Mouse (Mus musculus): ENCODE data around the gene Rgl1. TPM values are rescaled to one million over a fixed set of nuclear protein-coding genes. Genes with fewer than 3 reads are reported as not detected.

Rgl1 gene
- polyA plus RNA-seq, 1 experiment from 2014 or later: 23.0 TPM

DNA sequence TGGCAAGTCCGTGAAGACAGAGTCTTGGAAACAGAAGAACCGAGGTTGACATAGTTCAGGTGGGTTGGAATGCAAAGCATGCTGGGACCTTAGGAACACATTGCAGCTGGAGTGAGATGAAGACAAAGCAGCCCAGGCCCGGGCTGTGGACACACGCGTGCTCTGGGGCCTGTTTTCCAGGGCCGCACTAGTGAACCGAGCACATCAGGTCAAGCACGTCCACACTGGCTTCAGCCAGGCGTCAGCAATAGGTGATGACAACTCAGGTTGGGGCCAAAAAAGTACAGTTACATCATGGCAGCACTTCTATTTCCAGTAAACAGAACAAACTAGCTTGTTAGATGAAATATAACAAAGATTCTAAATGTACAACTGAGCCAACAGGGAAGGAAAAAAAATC lies 27.4 kb downstream of the Rgl1 start:
- WGBS: 72% methylated on average over 9 of the region's 9 CpGs
- ATAC-seq (ENCODE audit: low FRiP score, low TSS enrichment) (no peak), DNase-seq (ENCODE audit: low spot score) (no peak)
- no peak overlapping the region for H3K4me2 ChIP-seq (replicated peaks; ENCODE audit: low read depth)
- no peak overlapping the region for H3K4me3 ChIP-seq (ENCODE audit: low read depth, low read length)
- no peaks in the 10 kb centered on the region for H3K9me3 ChIP-seq (ENCODE audit: control insufficient read depth, low read length)
- H3K4me1 ChIP-seq (replicated peaks; ENCODE audit: control insufficient read depth, insufficient read depth): no peaks in the 10 kb centered on the region
- no peaks in the 10 kb centered on the region for H3K36me3 ChIP-seq (ENCODE audit: control insufficient read depth, insufficient read depth, low read length)
- no peak overlapping the region for H3K9ac ChIP-seq (ENCODE audit: low read length)
- TF ChIP-seq CTCF (IDR thresholded peaks at IDR 0.05; ENCODE audit: low read depth) (no peak), EP300 (optimal IDR thresholded peaks at IDR 0.05) (no peak)
- H3K27ac ChIP-seq (replicated peaks): no peak overlapping the region
- no peaks in the 10 kb centered on the region for H3K27me3 ChIP-seq (ENCODE audit: control insufficient read depth, insufficient read depth, low read length)

- WGBS: 29% methylated on average over 4 of the region's 5 CpGs
- Histone ChIP-seq H3K9me3 (ENCODE audit: control insufficient read depth, low read length) (no peaks in the 10 kb centered on the region), H3K9ac (ENCODE audit: low read length) (no peak overlapping the region), H3K4me2 (replicated peaks; ENCODE audit: low read depth) (no peak overlapping the region), H3K4me1 (replicated peaks; ENCODE audit: control insufficient read depth, insufficient read depth) (no peaks in the 10 kb centered on the region), H3K27ac (replicated peaks) (no peak overlapping the region), H3K4me3 (ENCODE audit: low read depth, low read length) (no peak overlapping the region), H3K27me3 (ENCODE audit: control insufficient read depth, insufficient read depth, low read length) (no peaks in the 10 kb centered on the region), H3K36me3 (ENCODE audit: control insufficient read depth, insufficient read depth, low read length) (no peaks in the 10 kb centered on the region)
- ATAC-seq (ENCODE audit: low FRiP score, low TSS enrichment): no peak
- TF ChIP-seq EP300 (optimal IDR thresholded peaks at IDR 0.05) (no peak), CTCF (IDR thresholded peaks at IDR 0.05; ENCODE audit: low read depth) (no peak)
- DNase-seq (ENCODE audit: low spot score): no peak
Observed at GRCm38 (mm10) chr1:152727604-152728236, 38.4 kb downstream of the Rgl1 start.

DNA sequence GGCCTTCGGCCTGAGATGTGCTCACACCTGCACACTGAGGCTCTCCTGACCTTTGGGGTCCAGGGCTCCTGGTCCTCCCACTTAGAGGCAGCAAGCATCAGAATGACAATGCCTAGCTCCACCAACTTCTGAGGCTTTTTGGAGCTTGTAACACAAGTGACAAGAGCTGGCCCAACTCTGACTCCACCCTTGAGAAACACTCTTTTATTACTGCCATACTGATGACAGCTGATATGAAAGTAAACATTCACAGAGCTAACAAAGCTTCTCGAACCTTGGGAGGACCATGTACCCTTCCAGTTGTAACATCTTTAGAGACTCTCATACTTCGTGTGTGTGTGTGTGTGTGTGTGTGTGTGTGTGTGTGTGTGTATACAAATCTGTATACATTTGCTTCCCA lies 40.1 kb downstream of the Rgl1 start:
- whole genome bisulfite sequencing: 33% methylated on average over 3 of the region's 3 CpGs
- no peak overlapping the region for H3K4me2 ChIP-seq (replicated peaks; ENCODE audit: low read depth)
- ATAC-seq (ENCODE audit: low FRiP score, low TSS enrichment): no peak
- no peak overlapping the region for H3K9ac ChIP-seq (ENCODE audit: low read length)
- no peak overlapping the region for H3K4me3 ChIP-seq (ENCODE audit: low read depth, low read length)
- H3K36me3 ChIP-seq (ENCODE audit: control insufficient read depth, insufficient read depth, low read length): no peaks in the 10 kb centered on the region
- H3K27ac ChIP-seq (replicated peaks): no peak overlapping the region
- no peaks in the 10 kb centered on the region for H3K27me3 ChIP-seq (ENCODE audit: control insufficient read depth, insufficient read depth, low read length)
- no peak for TF ChIP-seq EP300 (optimal IDR thresholded peaks at IDR 0.05)
- TF ChIP-seq CTCF (IDR thresholded peaks at IDR 0.05; ENCODE audit: low read depth): no peak
- no peaks in the 10 kb centered on the region for H3K9me3 ChIP-seq (ENCODE audit: control insufficient read depth, low read length)
- DNase-seq (ENCODE audit: low spot score): no peak
- no peaks in the 10 kb centered on the region for H3K4me1 ChIP-seq (replicated peaks; ENCODE audit: control insufficient read depth, insufficient read depth)

DNA sequence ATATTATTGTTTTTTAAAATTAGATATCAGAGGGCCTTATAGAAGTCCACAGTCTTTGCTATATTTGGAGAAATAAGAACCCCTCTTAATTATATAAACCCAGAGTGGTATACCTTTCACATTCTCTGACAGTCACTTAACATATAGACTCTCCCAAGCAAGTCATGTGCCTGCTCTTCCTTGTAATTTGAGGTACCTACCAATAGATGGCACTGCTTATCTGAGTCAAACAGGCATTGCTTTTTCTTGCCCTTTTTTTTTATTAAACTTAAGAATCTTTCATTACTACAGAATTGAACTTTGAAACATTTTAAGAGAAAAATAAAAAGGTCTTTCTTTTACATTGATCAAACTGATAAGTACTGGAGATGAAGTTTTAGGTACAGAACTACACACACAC lies 41.9 kb downstream of the Rgl1 start:
- Histone ChIP-seq H3K4me1 (replicated peaks; ENCODE audit: control insufficient read depth, insufficient read depth) (no peaks in the 10 kb centered on the region), H3K9ac (ENCODE audit: low read length) (no peak overlapping the region), H3K27me3 (ENCODE audit: control insufficient read depth, insufficient read depth, low read length) (no peaks in the 10 kb centered on the region), H3K4me3 (ENCODE audit: low read depth, low read length) (no peak overlapping the region), H3K36me3 (ENCODE audit: control insufficient read depth, insufficient read depth, low read length) (no peaks in the 10 kb centered on the region), H3K4me2 (replicated peaks; ENCODE audit: low read depth) (no peak overlapping the region), H3K27ac (replicated peaks) (no peak overlapping the region), H3K9me3 (ENCODE audit: control insufficient read depth, low read length) (no peaks in the 10 kb centered on the region)
- ATAC-seq (ENCODE audit: low FRiP score, low TSS enrichment): no peak
- no peak for DNase-seq (ENCODE audit: low spot score)
- peak; percentile 49 for TF ChIP-seq CTCF (IDR thresholded peaks at IDR 0.05; ENCODE audit: low read depth)
- TF ChIP-seq EP300 (optimal IDR thresholded peaks at IDR 0.05): no peak

- no peaks in the 10 kb centered on the region for H3K27me3 ChIP-seq (ENCODE audit: control insufficient read depth, insufficient read depth, low read length)
- DNase-seq (ENCODE audit: low spot score): no peak
Observed at GRCm38 (mm10) chr1:152721535-152722198, 44.5 kb downstream of the Rgl1 start.

DNA sequence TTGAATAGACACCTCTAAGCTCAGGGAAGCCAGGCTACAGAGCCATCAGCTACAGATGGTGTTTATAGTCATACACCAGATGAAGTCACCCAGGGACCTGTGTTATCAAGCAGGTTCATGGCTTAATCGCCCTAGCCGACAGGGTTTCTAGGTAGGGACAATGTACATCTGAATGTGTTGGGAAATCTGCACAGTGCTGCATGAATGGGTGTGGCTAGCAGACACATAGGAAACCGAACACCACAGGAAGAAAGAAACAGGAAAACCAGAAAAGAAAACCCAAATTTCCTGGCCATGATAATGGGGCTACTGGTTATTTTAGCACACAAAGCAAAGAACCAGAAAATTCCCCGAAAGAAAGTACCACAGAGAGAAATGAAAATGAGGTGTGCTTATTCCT lies 45.2 kb downstream of the Rgl1 start:
- 51% methylated on average over 4 of the region's 4 CpGs for WGBS
- ATAC-seq (ENCODE audit: low FRiP score, low TSS enrichment) (no peak), DNase-seq (ENCODE audit: low spot score) (no peak)
- H3K27me3 ChIP-seq (ENCODE audit: control insufficient read depth, insufficient read depth, low read length): no peaks in the 10 kb centered on the region
- no peak overlapping the region for H3K27ac ChIP-seq (replicated peaks)
- TF ChIP-seq CTCF (IDR thresholded peaks at IDR 0.05; ENCODE audit: low read depth): no peak
- no peak for TF ChIP-seq EP300 (optimal IDR thresholded peaks at IDR 0.05)
- H3K4me3 ChIP-seq (ENCODE audit: low read depth, low read length): no peak overlapping the region
- no peak overlapping the region for H3K9ac ChIP-seq (ENCODE audit: low read length)
- H3K36me3 ChIP-seq (ENCODE audit: control insufficient read depth, insufficient read depth, low read length): no peaks in the 10 kb centered on the region
- no peaks in the 10 kb centered on the region for H3K9me3 ChIP-seq (ENCODE audit: control insufficient read depth, low read length)
- H3K4me2 ChIP-seq (replicated peaks; ENCODE audit: low read depth): no peak overlapping the region
- 0 out of 2 replicates have a peak, but pooled peaks cover 2% of the 10 kb centered on the region for H3K4me1 ChIP-seq (replicated peaks; ENCODE audit: control insufficient read depth, insufficient read depth)

More at GRCm38 (mm10) chr1:152721535-152722198, 44.5 kb downstream of the Rgl1 start:
- Histone ChIP-seq H3K4me2 (replicated peaks; ENCODE audit: low read depth) (no peak overlapping the region), H3K4me3 (ENCODE audit: low read depth, low read length) (no peak overlapping the region), H3K36me3 (ENCODE audit: control insufficient read depth, insufficient read depth, low read length) (no peaks in the 10 kb centered on the region), H3K9me3 (ENCODE audit: control insufficient read depth, low read length) (no peaks in the 10 kb centered on the region), H3K9ac (ENCODE audit: low read length) (no peak overlapping the region), H3K27ac (replicated peaks) (no peak overlapping the region), H3K4me1 (replicated peaks; ENCODE audit: control insufficient read depth, insufficient read depth) (0 out of 2 replicates have a peak, but pooled peaks cover 2% of the 10 kb centered on the region)
- TF ChIP-seq EP300 (optimal IDR thresholded peaks at IDR 0.05) (no peak), CTCF (IDR thresholded peaks at IDR 0.05; ENCODE audit: low read depth) (no peak)
- no peak for ATAC-seq (ENCODE audit: low FRiP score, low TSS enrichment)
- WGBS: 79% methylated on average over 11 of the region's 11 CpGs

Measured in stomach, postnatal 0 days (tissue).